Mouse (Mus musculus) megakaryocyte-erythroid progenitor cell, adult 5 weeks (primary cell): ENCODE measurements around the gene Lrrn1. TPM values are rescaled to one million over a fixed set of nuclear protein-coding genes. Genes with fewer than 3 reads are reported as not detected.

Source experiments
- polyA plus RNA-seq: library from polyadenylated mRNA; stranded (reverse); fragments of >175 nt; gene quantifications from 2 replicates; pipeline ENCODE4 v1.2.3, GENCODE M21; 2012

The Lrrn1 gene
- not detected in 2 replicates for polyA plus RNA-seq

DNA sequence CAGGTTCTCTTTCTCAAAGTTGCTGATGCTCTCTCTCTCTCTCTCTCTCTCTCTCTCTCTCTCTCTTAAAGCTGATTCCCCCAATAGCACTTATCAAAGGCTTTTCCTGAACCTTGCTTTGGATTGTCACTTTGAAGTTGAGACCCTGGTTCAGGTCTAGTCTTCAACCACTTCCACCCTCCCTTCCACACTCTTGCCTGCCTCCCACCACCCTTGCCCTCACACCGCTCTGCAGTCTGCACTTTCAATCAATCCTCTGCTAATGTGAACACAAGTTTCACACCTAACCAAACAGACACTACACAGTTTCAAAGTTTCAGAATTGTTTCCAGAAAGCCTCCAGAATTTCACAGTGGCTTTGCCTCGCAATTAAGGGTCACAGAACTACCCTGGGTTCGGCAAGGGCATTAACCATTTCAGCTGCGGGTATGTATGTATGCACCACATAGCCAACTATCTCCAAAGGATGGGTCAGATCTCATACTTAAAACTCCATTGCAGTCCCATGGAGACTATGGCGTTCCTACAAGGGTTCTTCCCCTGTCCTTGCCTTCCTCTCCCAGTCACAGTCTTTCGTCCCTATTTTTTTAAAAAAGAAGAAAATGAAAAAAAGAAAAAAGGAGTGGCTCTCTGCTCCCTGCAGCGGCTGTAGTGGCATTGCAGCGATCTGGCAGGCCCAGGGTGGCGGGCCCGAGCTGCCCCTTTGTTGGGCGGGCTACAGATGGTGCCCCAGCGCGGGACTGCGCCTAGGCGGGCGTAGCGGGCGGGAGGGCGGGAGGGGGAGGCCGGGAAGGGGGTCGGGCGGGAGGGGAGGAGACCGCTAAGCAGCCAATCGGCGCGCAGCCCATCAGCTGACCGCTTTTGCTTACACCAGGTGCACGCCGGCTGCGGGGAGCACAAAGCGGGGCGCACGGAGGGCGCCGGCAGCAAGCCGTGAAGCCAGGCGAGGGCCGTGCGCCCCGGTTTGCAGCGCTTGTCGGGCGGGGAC lies at the start of gene Lrrn1:
Gene Lrrn1, plus strand, starts transcription at position 892 of the 988 bp plus-strand sequence.

